ENCODE assay signal across 18 mouse cellular contexts in the genomic region with DNA sequence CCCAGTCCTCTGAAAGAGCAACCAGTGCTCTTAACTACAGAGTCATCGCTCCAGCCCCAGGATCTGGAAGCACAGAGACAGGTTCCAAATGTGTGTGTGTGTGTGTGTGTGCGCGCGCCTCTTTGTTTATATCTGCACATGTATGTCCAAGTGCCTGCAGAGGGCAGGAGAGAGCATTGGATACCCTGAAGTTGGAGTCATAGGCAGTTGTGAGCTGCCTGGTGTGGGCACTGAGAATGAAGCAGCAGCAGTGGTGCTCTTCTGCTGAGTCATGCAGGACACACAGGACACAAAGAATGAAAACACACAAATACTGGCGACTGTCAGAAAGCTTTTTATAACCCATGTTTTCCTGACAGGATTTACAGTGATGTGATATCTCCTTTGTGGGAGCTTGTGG. TPM values are rescaled to one million over a fixed set of nuclear protein-coding genes. Genes with fewer than 3 reads are reported as not detected.
A peak's percentile ranks its signal among the peaks of the same experiment; 100 is the strongest.
DNase-seq lines count a peak whose midpoint lies in the region; ATAC-seq and TF ChIP-seq lines count a peak whose summit lies in the region.
"Had no signal": no experiment of that assay in that cellular context is flagged by ENCODE, and none has a peak within 500 bp of the region (broad histone marks: within the 10 kb centered on the region; RNA-seq: fewer than 3 reads in every experiment).

No protein-coding gene starts in this region.

- no peak overlapping the region for H3K4me2 ChIP-seq in hindbrain, postnatal 0 days (ENCODE audit: low read depth, low read length)
- H3K4me2 ChIP-seq in hindbrain, embryonic 11.5 days (replicated peaks; ENCODE audit: low read depth, low read length): no peak overlapping the region
- H3K4me2 ChIP-seq in lung, postnatal 0 days (replicated peaks; ENCODE audit: low read depth, low read length): no peak overlapping the region
- H3K4me2 ChIP-seq in stomach, postnatal 0 days (replicated peaks; ENCODE audit: low read depth): no peak overlapping the region
- H3K4me2 ChIP-seq: hindbrain, embryonic 13.5 days; limb, embryonic 12.5 days; lung, embryonic 14.5 days; neural tube, embryonic 13.5 days had no signal

- H3K9me3 ChIP-seq in hindbrain, postnatal 0 days (ENCODE audit: low read length): no peaks in the 10 kb centered on the region
- no peaks in the 10 kb centered on the region for H3K9me3 ChIP-seq in hindbrain, embryonic 11.5 days (ENCODE audit: control insufficient read depth, low read length)
- H3K9me3 ChIP-seq in lung, postnatal 0 days (ENCODE audit: low read length): no peaks in the 10 kb centered on the region
- no peaks in the 10 kb centered on the region for H3K9me3 ChIP-seq in stomach, postnatal 0 days (ENCODE audit: control insufficient read depth, low read length)
- H3K9me3 ChIP-seq: hindbrain, embryonic 13.5 days; limb, embryonic 12.5 days; neural tube, embryonic 13.5 days had no signal

- H3K9ac ChIP-seq in hindbrain, postnatal 0 days (replicated peaks; ENCODE audit: low read length): no peak overlapping the region
- no peak overlapping the region for H3K9ac ChIP-seq in hindbrain, embryonic 11.5 days (ENCODE audit: low read depth, low read length)
- no peak overlapping the region for H3K9ac ChIP-seq in lung, postnatal 0 days (replicated peaks; ENCODE audit: low read depth)
- H3K9ac ChIP-seq in stomach, postnatal 0 days (ENCODE audit: low read length): no peak overlapping the region
- H3K9ac ChIP-seq: hindbrain, embryonic 13.5 days; limb, embryonic 12.5 days; lung, embryonic 14.5 days; neural tube, embryonic 13.5 days had no signal

- 0 out of 2 replicates have a peak, but pooled peaks have one; percentile 30 for TF ChIP-seq CTCF in hindbrain, postnatal 0 days (IDR thresholded peaks at IDR 0.05; ENCODE audit: low read depth)
- peak; percentile 32; the same call in 1 of the 2 replicates for TF ChIP-seq CTCF in lung, postnatal 0 days (IDR thresholded peaks at IDR 0.05)
- peak; percentile 30 for TF ChIP-seq CTCF in stomach, postnatal 0 days (IDR thresholded peaks at IDR 0.05; ENCODE audit: low read depth)

- peaks cover 5% of the 10 kb centered on the region; the same call in 1 of the 2 replicates for H3K36me3 ChIP-seq in hindbrain, postnatal 0 days (ENCODE audit: insufficient read depth, low read length)
- H3K36me3 ChIP-seq in hindbrain, embryonic 11.5 days (ENCODE audit: control insufficient read depth, insufficient read depth, low read length): peaks cover 8% of the 10 kb centered on the region
- no peaks in the 10 kb centered on the region; the same call in 1 of the 2 replicates for H3K36me3 ChIP-seq in lung, postnatal 0 days (ENCODE audit: insufficient read depth, low read length)
- no peaks in the 10 kb centered on the region for H3K36me3 ChIP-seq in stomach, postnatal 0 days (ENCODE audit: control insufficient read depth, insufficient read depth, low read length)

- H3K27ac ChIP-seq in hindbrain, postnatal 0 days: no peak overlapping the region
- no peak overlapping the region for H3K27ac ChIP-seq in hindbrain, embryonic 11.5 days (ENCODE audit: low read depth, low read length)
- H3K27ac ChIP-seq in lung, postnatal 0 days (ENCODE audit: low read length): no peak overlapping the region
- no peak overlapping the region for H3K27ac ChIP-seq in stomach, postnatal 0 days (replicated peaks)
- H3K27ac ChIP-seq: hindbrain, embryonic 13.5 days; limb, embryonic 12.5 days; neural tube, embryonic 13.5 days had no signal

- peaks cover 17% of the 10 kb centered on the region; the same call in 1 of the 2 replicates for H3K4me1 ChIP-seq in hindbrain, postnatal 0 days (ENCODE audit: insufficient read depth, low read length)
- H3K4me1 ChIP-seq in hindbrain, embryonic 11.5 days (replicated peaks; ENCODE audit: control insufficient read depth, insufficient read depth, low read length): no peaks in the 10 kb centered on the region
- peaks cover 10% of the 10 kb centered on the region; the same call in 1 of the 2 replicates for H3K4me1 ChIP-seq in lung, postnatal 0 days (ENCODE audit: insufficient read depth, low read depth, low read length)
- 0 out of 2 replicates have a peak, but pooled peaks cover 2% of the 10 kb centered on the region for H3K4me1 ChIP-seq in stomach, postnatal 0 days (replicated peaks; ENCODE audit: control insufficient read depth, insufficient read depth)

- 98% methylated on average over 5 of the region's 5 CpGs for WGBS in hindbrain, postnatal 0 days
- 94% methylated on average over 5 of the region's 5 CpGs for WGBS in hindbrain, embryonic 11.5 days
- WGBS in lung, postnatal 0 days: 98% methylated on average over 5 of the region's 5 CpGs
- 96% methylated on average over 5 of the region's 5 CpGs for WGBS in stomach, postnatal 0 days

- no peaks in the 10 kb centered on the region for H3K27me3 ChIP-seq in hindbrain, postnatal 0 days (ENCODE audit: insufficient read depth, low read length)
- no peaks in the 10 kb centered on the region for H3K27me3 ChIP-seq in hindbrain, embryonic 11.5 days (ENCODE audit: control insufficient read depth, insufficient read depth, low read length)
- H3K27me3 ChIP-seq in lung, postnatal 0 days (replicated peaks; ENCODE audit: insufficient read depth, low read length): no peaks in the 10 kb centered on the region
- no peaks in the 10 kb centered on the region for H3K27me3 ChIP-seq in stomach, postnatal 0 days (ENCODE audit: control insufficient read depth, insufficient read depth, low read length)
- H3K27me3 ChIP-seq: hindbrain, embryonic 13.5 days; limb, embryonic 12.5 days; neural tube, embryonic 13.5 days had no signal

- no peak overlapping the region for H3K4me3 ChIP-seq in hindbrain, postnatal 0 days (ENCODE audit: low read length)
- H3K4me3 ChIP-seq in hindbrain, embryonic 11.5 days (ENCODE audit: low read depth, low read length): no peak overlapping the region
- no peak overlapping the region for H3K4me3 ChIP-seq in lung, postnatal 0 days (ENCODE audit: low read depth, low read length)
- no peak overlapping the region for H3K4me3 ChIP-seq in stomach, postnatal 0 days (ENCODE audit: low read depth, low read length)
- H3K4me3 ChIP-seq: hindbrain, embryonic 13.5 days; limb, embryonic 12.5 days; neural tube, embryonic 13.5 days had no signal

- no peak for DNase-seq in hindbrain, postnatal 0 days (ENCODE audit: low spot score)
- DNase-seq in hindbrain, embryonic 11.5 days (ENCODE audit: low spot score): no peak
- DNase-seq in lung, postnatal 0 days (ENCODE audit: low spot score): no peak
- DNase-seq in lung, postnatal 25 days (ENCODE audit: low spot score): no peak
- DNase-seq in ES-CJ7 (ENCODE audit: low read depth, low spot score): peak; percentile 82
- DNase-seq in stomach, postnatal 0 days (ENCODE audit: low spot score): no peak
- DNase-seq in natural killer cell, adult 2 months (ENCODE audit: low spot score in 2 of 2): no peak
- DNase-seq: adrenal gland, postnatal 10 days; cerebellum, adult 2 months; kidney, adult 8-10 months; lung, embryonic 14.5 days had no signal

- ATAC-seq in hindbrain, postnatal 0 days: no peak
- ATAC-seq in hindbrain, embryonic 11.5 days (ENCODE audit: low FRiP score): no peak
- ATAC-seq in lung, postnatal 0 days: no peak
- no peak for ATAC-seq in stomach, postnatal 0 days (ENCODE audit: low FRiP score, low TSS enrichment)
- ATAC-seq: CD4-positive, CD25-positive, alpha-beta regulatory T cell, adult 4 months had no signal

- TF ChIP-seq EP300 in lung, postnatal 0 days (IDR thresholded peaks at IDR 0.05): no peak
- no peak for TF ChIP-seq EP300 in stomach, postnatal 0 days (optimal IDR thresholded peaks at IDR 0.05)

RNA-seq across cellular contexts. Expression of a gene that starts 4.8 kb away (rescaled TPM):
- total RNA-seq in hindbrain, postnatal 0 days (2014; rRNA removed): 13.0 and 14.7 TPM in 2 replicates
- polyA plus RNA-seq in hindbrain, postnatal 0 days (2015; fragmentation: Nextera tagmentation; extraction: Ambion mirVana): 70.7 TPM in 2 replicates
- polyA plus RNA-seq in hindbrain, embryonic 11.5 days (2014; fragmentation: Nextera tagmentation; extraction: Ambion mirVana): 51.6 and 55.2 TPM in 2 replicates
- 46.5 and 46.6 TPM in 2 replicates for polyA plus RNA-seq in lung, postnatal 0 days (2015; fragmentation: Nextera tagmentation; extraction: Ambion mirVana)
- polyA plus RNA-seq in stomach, postnatal 0 days (2015; fragmentation: Nextera tagmentation; extraction: Ambion mirVana): 30.1 and 33.7 TPM in 2 replicates

RNA-seq across cellular contexts. Expression of a gene that starts 5.3 kb away (rescaled TPM):
- total RNA-seq in hindbrain, postnatal 0 days (2014; rRNA removed): 66.3 and 85.3 TPM in 2 replicates
- 37.5 and 40.6 TPM in 2 replicates for polyA plus RNA-seq in hindbrain, postnatal 0 days (2015; fragmentation: Nextera tagmentation; extraction: Ambion mirVana)
- 33.4 and 38.1 TPM in 2 replicates for polyA plus RNA-seq in hindbrain, embryonic 11.5 days (2014; fragmentation: Nextera tagmentation; extraction: Ambion mirVana)
- 22.9 and 26.8 TPM in 2 replicates for polyA plus RNA-seq in lung, postnatal 0 days (2015; fragmentation: Nextera tagmentation; extraction: Ambion mirVana)
- polyA plus RNA-seq in stomach, postnatal 0 days (2015; fragmentation: Nextera tagmentation; extraction: Ambion mirVana): 15.5 and 18.2 TPM in 2 replicates

RNA-seq across cellular contexts. Expression of a gene that starts 9.9 kb away (rescaled TPM):
- 49.0 and 62.1 TPM in 2 replicates for total RNA-seq in hindbrain, postnatal 0 days (2014; rRNA removed)
- polyA plus RNA-seq in hindbrain, postnatal 0 days (2015; fragmentation: Nextera tagmentation; extraction: Ambion mirVana): 24.1 and 26.2 TPM in 2 replicates
- 20.2 and 20.9 TPM in 2 replicates for polyA plus RNA-seq in hindbrain, embryonic 11.5 days (2014; fragmentation: Nextera tagmentation; extraction: Ambion mirVana)
- 12.2 and 13.5 TPM in 2 replicates for polyA plus RNA-seq in lung, postnatal 0 days (2015; fragmentation: Nextera tagmentation; extraction: Ambion mirVana)
- polyA plus RNA-seq in stomach, postnatal 0 days (2015; fragmentation: Nextera tagmentation; extraction: Ambion mirVana): 8.3 and 8.8 TPM in 2 replicates

RNA-seq across cellular contexts. Expression of a gene that starts 50.5 kb away (rescaled TPM):
- total RNA-seq in hindbrain, postnatal 0 days (2014; rRNA removed): 52.2 and 97.2 TPM in 2 replicates
- 21.6 and 28.0 TPM in 2 replicates for polyA plus RNA-seq in hindbrain, postnatal 0 days (2015; fragmentation: Nextera tagmentation; extraction: Ambion mirVana)
- polyA plus RNA-seq in hindbrain, embryonic 11.5 days (2014; fragmentation: Nextera tagmentation; extraction: Ambion mirVana): 41.6 and 45.6 TPM in 2 replicates
- polyA plus RNA-seq in lung, postnatal 0 days (2015; fragmentation: Nextera tagmentation; extraction: Ambion mirVana): 8.0 and 10.4 TPM in 2 replicates
- 9.0 and 9.3 TPM in 2 replicates for polyA plus RNA-seq in stomach, postnatal 0 days (2015; fragmentation: Nextera tagmentation; extraction: Ambion mirVana)

RNA-seq across cellular contexts. Expression of a gene that starts 55.7 kb away (rescaled TPM):
- 1,221 and 1,263 TPM in 2 replicates for total RNA-seq in hindbrain, postnatal 0 days (2014; rRNA removed)
- polyA plus RNA-seq in hindbrain, postnatal 0 days (2015; fragmentation: Nextera tagmentation; extraction: Ambion mirVana): 1,758 and 1,824 TPM in 2 replicates
- 426 and 432 TPM in 2 replicates for polyA plus RNA-seq in hindbrain, embryonic 11.5 days (2014; fragmentation: Nextera tagmentation; extraction: Ambion mirVana)
- polyA plus RNA-seq in lung, postnatal 0 days (2015; fragmentation: Nextera tagmentation; extraction: Ambion mirVana): 0.51 and 0.95 TPM in 2 replicates
- polyA plus RNA-seq in stomach, postnatal 0 days (2015; fragmentation: Nextera tagmentation; extraction: Ambion mirVana): 26.3 and 28.9 TPM in 2 replicates
- total RNA-seq: common myeloid progenitor, adult 5-6 weeks; granulocyte monocyte progenitor cell, adult 5-6 weeks; megakaryocyte progenitor cell, adult 5-6 weeks had no signal
- polyA plus RNA-seq: CD4-positive, CD25-positive, alpha-beta regulatory T cell, adult 4 months had no signal
